Comparison of ENCODE assay signal across 13 mouse cellular contexts in genomic region chr17:12175626-12176025, GRCm38 (mm10).
"Had no signal": no experiment of that assay in that cellular context is flagged by ENCODE, and none has a peak within 500 bp of the region (broad histone marks: within the 10 kb centered on the region; RNA-seq: fewer than 3 reads in every experiment).

No protein-coding gene starts in this region.

- H3K27me3 ChIP-seq: liver, embryonic 15.5 days; midbrain, embryonic 12.5 days had no signal

- ATAC-seq: hindbrain, postnatal 0 days; inflammation-experienced regulatory T-cells, adult 6 months; intestine, embryonic 16.5 days; midbrain, embryonic 16.5 days had no signal

- H3K4me3 ChIP-seq: left cerebral cortex, adult 2 months; liver, embryonic 15.5 days; midbrain, embryonic 12.5 days had no signal

- H3K27ac ChIP-seq: hindbrain, postnatal 0 days; left cerebral cortex, adult 2 months; midbrain, embryonic 12.5 days had no signal

- H3K9me3 ChIP-seq: liver, embryonic 15.5 days; midbrain, embryonic 12.5 days had no signal

- H3K9ac ChIP-seq: liver, embryonic 15.5 days; midbrain, embryonic 12.5 days had no signal

- H3K4me2 ChIP-seq: liver, embryonic 15.5 days; midbrain, embryonic 12.5 days had no signal

- DNase-seq: kidney, adult 18-20 months; kidney, adult 9 months; kidney, postnatal 25 days; thymus, adult 18-20 months; thymus, postnatal 14 days; thymus, postnatal 4 days had no signal
